22 mouse cellular contexts compared by ENCODE assay signal in genomic region chr6:107536631-107537030, GRCm38 (mm10). TPM values are rescaled to one million over a fixed set of nuclear protein-coding genes. Genes with fewer than 3 reads are reported as not detected.
"Had no signal": no experiment of that assay in that cellular context is flagged by ENCODE, and none has a peak within 500 bp of the region (broad histone marks: within the 10 kb centered on the region; RNA-seq: fewer than 3 reads in every experiment).

No protein-coding gene starts in this region.

- H3K4me3 ChIP-seq: liver, embryonic 15.5 days; lung, embryonic 15.5 days; midbrain, embryonic 10.5 days; midbrain, embryonic 13.5 days; midbrain, embryonic 15.5 days; myocyte; neural tube, embryonic 13.5 days; neural tube, embryonic 15.5 days had no signal

- H3K27ac ChIP-seq: liver, embryonic 15.5 days; lung, embryonic 15.5 days; midbrain, embryonic 10.5 days; midbrain, embryonic 13.5 days; midbrain, embryonic 15.5 days; neural tube, embryonic 13.5 days; neural tube, embryonic 15.5 days had no signal

- H3K27me3 ChIP-seq: midbrain, embryonic 13.5 days; midbrain, embryonic 15.5 days; neural tube, embryonic 13.5 days; neural tube, embryonic 15.5 days had no signal

- DNase-seq: liver, postnatal 0 days; lung, adult 2 months; lung, postnatal 14 days; lung, postnatal 4 days; retina, postnatal 1 day; right cerebral cortex, adult 18-20 months; right cerebral cortex, postnatal 25 days; right cerebral cortex, postnatal 4 days; spleen, adult 18-20 months; thymus, adult 18-20 months; thymus, postnatal 14 days; thymus, postnatal 36 days had no signal

- H3K4me1 ChIP-seq: liver, embryonic 15.5 days; lung, embryonic 15.5 days had no signal

- H3K36me3 ChIP-seq: liver, embryonic 15.5 days; lung, embryonic 15.5 days; midbrain, embryonic 15.5 days; neural tube, embryonic 15.5 days had no signal

- ATAC-seq: liver, postnatal 0 days; lung, postnatal 0 days; midbrain, embryonic 13.5 days; midbrain, embryonic 15.5 days had no signal

- H3K4me2 ChIP-seq: liver, embryonic 15.5 days; lung, embryonic 15.5 days; midbrain, embryonic 13.5 days; midbrain, embryonic 15.5 days; neural tube, embryonic 13.5 days; neural tube, embryonic 15.5 days had no signal

- H3K9me3 ChIP-seq: liver, embryonic 15.5 days; lung, embryonic 15.5 days; midbrain, embryonic 10.5 days; midbrain, embryonic 13.5 days; midbrain, embryonic 15.5 days; neural tube, embryonic 13.5 days; neural tube, embryonic 15.5 days had no signal

- H3K9ac ChIP-seq: liver, embryonic 15.5 days; liver, postnatal 0 days; lung, embryonic 15.5 days; midbrain, embryonic 13.5 days; midbrain, embryonic 15.5 days; neural tube, embryonic 13.5 days; neural tube, embryonic 15.5 days had no signal

RNA-seq across cellular contexts. Expression of gene Lrrn1, which starts 7.1 kb away (rescaled TPM):
- total RNA-seq: megakaryocyte-erythroid progenitor cell, adult 5-6 weeks had no signal
